Mouse (Mus musculus): Measurements from ENCODE around the gene Lcor. TPM values are rescaled to one million over a fixed set of nuclear protein-coding genes. Genes with fewer than 3 reads are reported as not detected.

The Lcor gene
- polyA plus RNA-seq (2015; fragmentation: Nextera tagmentation; extraction: Ambion mirVana): 13.4 and 16.4 TPM in 2 replicates

DNA sequence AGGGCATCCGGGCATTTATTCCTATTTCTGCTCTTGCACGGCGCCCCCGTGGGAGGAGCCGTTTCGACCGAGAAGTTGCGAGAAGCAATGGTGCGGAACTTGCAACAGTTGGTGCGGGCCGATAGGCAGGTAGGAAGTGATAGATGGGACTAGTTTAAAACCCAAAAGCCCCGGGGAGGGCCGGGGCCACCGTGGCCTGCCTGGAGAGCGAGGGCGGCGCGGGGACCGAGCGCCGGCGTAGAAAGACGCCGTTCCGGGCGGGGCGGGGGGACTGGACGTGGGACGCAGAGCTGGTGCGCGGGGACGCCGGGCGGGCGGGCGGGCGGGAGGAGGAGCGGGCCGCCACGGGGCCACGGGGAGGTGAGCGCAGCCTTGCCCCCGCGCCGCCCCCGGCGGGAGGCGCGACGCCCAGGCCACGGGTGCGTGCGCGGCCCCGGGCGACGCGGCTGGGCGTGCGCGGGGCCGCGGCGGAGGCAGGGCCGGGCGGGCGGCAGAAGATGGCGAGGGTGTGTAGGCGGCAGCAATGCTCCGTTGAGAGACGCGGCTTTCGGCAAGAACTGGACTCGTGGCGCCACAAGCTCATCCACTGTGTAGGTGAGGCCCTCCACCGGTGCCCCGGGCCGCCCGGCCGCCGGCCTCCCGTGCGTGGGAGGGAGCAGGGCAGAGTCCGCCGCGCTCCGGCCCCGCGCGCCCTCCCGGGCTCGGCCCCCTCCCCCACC lies at the start of gene Lcor:
Gene Lcor (plus strand): TSS at position 448 of the 719 bp plus-strand sequence.
- Histone ChIP-seq H3K27me3 (ENCODE audit: insufficient read depth, low read length) (no peaks in the 10 kb centered on the region), H3K4me1 (ENCODE audit: insufficient read depth, low read length) (peaks cover 28% of the 10 kb centered on the region), H3K36me3 (ENCODE audit: insufficient read depth, low read length) (no peaks in the 10 kb centered on the region), H3K4me2 (replicated peaks; ENCODE audit: low read depth, low read length) (peak within 1 kb of the TSS; percentile 68), H3K9me3 (ENCODE audit: low read length) (no peaks in the 10 kb centered on the region), H3K27ac (ENCODE audit: low read length) (peak within 1 kb of the TSS; percentile 99), H3K4me3 (ENCODE audit: low read length) (peak within 1 kb of the TSS; percentile 92), H3K9ac (replicated peaks; ENCODE audit: low read length) (peak within 1 kb of the TSS; percentile 89)
- ATAC-seq (ENCODE audit: low FRiP score, low TSS enrichment): peak; percentile 95
- WGBS: under 1% methylated on average over 56 of the region's 92 CpGs

- Histone ChIP-seq H3K9me3 (ENCODE audit: low read length) (no peaks in the 10 kb centered on the region), H3K36me3 (ENCODE audit: insufficient read depth, low read length) (no peaks in the 10 kb centered on the region), H3K27ac (ENCODE audit: low read length) (no peak overlapping the region), H3K4me3 (ENCODE audit: low read length) (no peak overlapping the region), H3K9ac (replicated peaks; ENCODE audit: low read length) (no peak overlapping the region), H3K27me3 (ENCODE audit: insufficient read depth, low read length) (no peaks in the 10 kb centered on the region), H3K4me1 (ENCODE audit: insufficient read depth, low read length) (no peaks in the 10 kb centered on the region), H3K4me2 (replicated peaks; ENCODE audit: low read depth, low read length) (no peak overlapping the region)
- no peak for ATAC-seq (ENCODE audit: low FRiP score, low TSS enrichment)
- WGBS: 89% methylated on average over 10 of the region's 10 CpGs
Measured at GRCm38 (mm10) chr19:41435366-41435765, 47.1 kb upstream of the Lcor start.

DNA sequence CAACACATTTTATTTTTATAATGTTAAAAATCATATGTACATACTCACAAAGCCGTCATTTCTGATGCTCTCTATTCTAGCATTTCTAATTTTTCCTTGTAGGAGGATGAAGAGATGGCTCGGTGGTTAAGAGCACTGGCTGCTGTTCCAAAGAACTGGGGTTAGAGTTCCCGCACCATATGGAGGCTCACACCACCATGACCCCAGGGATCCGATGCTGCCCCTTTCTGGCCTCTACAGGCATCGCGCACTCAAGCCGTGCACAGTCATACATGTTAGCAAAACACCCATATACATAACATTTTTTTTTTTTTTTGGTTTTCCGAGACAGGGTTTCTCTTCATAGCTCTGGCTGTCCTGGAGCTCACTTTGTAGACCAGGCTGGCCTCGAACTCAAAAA lies 46.0 kb upstream of the Lcor start:
- WGBS: 95% methylated on average over 9 of the region's 9 CpGs
- H3K27ac ChIP-seq (ENCODE audit: low read length): no peak overlapping the region
- no peaks in the 10 kb centered on the region for H3K36me3 ChIP-seq (ENCODE audit: insufficient read depth, low read length)
- H3K9me3 ChIP-seq (ENCODE audit: low read length): no peaks in the 10 kb centered on the region
- H3K9ac ChIP-seq (replicated peaks; ENCODE audit: low read length): no peak overlapping the region
- H3K4me3 ChIP-seq (ENCODE audit: low read length): no peak overlapping the region
- peaks cover 5% of the 10 kb centered on the region; the same call in 1 of the 2 replicates for H3K27me3 ChIP-seq (ENCODE audit: insufficient read depth, low read length)
- no peak overlapping the region for H3K4me2 ChIP-seq (replicated peaks; ENCODE audit: low read depth, low read length)
- no peaks in the 10 kb centered on the region for H3K4me1 ChIP-seq (ENCODE audit: insufficient read depth, low read length)
- no peak for ATAC-seq (ENCODE audit: low FRiP score, low TSS enrichment)

- H3K27me3 ChIP-seq (ENCODE audit: insufficient read depth, low read length): peaks cover 6% of the 10 kb centered on the region; the same call in 1 of the 2 replicates
- no peak for ATAC-seq (ENCODE audit: low FRiP score, low TSS enrichment)
- no peak overlapping the region for H3K4me2 ChIP-seq (replicated peaks; ENCODE audit: low read depth, low read length)
- WGBS: 85% methylated on average over 6 of the region's 6 CpGs
- no peak overlapping the region for H3K4me3 ChIP-seq (ENCODE audit: low read length)
- no peak overlapping the region for H3K27ac ChIP-seq (ENCODE audit: low read length)
- H3K9ac ChIP-seq (replicated peaks; ENCODE audit: low read length): no peak overlapping the region
- no peaks in the 10 kb centered on the region for H3K9me3 ChIP-seq (ENCODE audit: low read length)
- H3K4me1 ChIP-seq (ENCODE audit: insufficient read depth, low read length): no peaks in the 10 kb centered on the region
- no peaks in the 10 kb centered on the region for H3K36me3 ChIP-seq (ENCODE audit: insufficient read depth, low read length)
Measured at GRCm38 (mm10) chr19:41438953-41439352, 43.5 kb upstream of the Lcor start.

GRCm38 (mm10) chr19:41441446-41441845 lies 41.0 kb upstream of the Lcor start:
- Histone ChIP-seq H3K9ac (replicated peaks; ENCODE audit: low read length) (no peak overlapping the region), H3K27ac (ENCODE audit: low read length) (no peak overlapping the region), H3K27me3 (ENCODE audit: insufficient read depth, low read length) (peaks cover 6% of the 10 kb centered on the region; the same call in 1 of the 2 replicates), H3K4me1 (ENCODE audit: insufficient read depth, low read length) (peaks cover 3% of the 10 kb centered on the region; the same call in 1 of the 2 replicates), H3K9me3 (ENCODE audit: low read length) (no peaks in the 10 kb centered on the region), H3K36me3 (ENCODE audit: insufficient read depth, low read length) (no peaks in the 10 kb centered on the region), H3K4me3 (ENCODE audit: low read length) (no peak overlapping the region), H3K4me2 (replicated peaks; ENCODE audit: low read depth, low read length) (no peak overlapping the region)
- WGBS: 8% methylated on average over 3 of the region's 3 CpGs
- ATAC-seq (ENCODE audit: low FRiP score, low TSS enrichment): no peak

GRCm38 (mm10) chr19:41441911-41442607 lies 40.4 kb upstream of the Lcor start:
- peak overlapping the region; percentile 28 for H3K4me2 ChIP-seq (replicated peaks; ENCODE audit: low read depth, low read length)
- H3K27ac ChIP-seq (ENCODE audit: low read length): no peak overlapping the region
- WGBS: 19% methylated on average over 20 of the region's 20 CpGs
- no peaks in the 10 kb centered on the region for H3K9me3 ChIP-seq (ENCODE audit: low read length)
- H3K36me3 ChIP-seq (ENCODE audit: insufficient read depth, low read length): no peaks in the 10 kb centered on the region
- H3K4me1 ChIP-seq (ENCODE audit: insufficient read depth, low read length): peaks cover 3% of the 10 kb centered on the region; the same call in 1 of the 2 replicates
- H3K27me3 ChIP-seq (ENCODE audit: insufficient read depth, low read length): peaks cover 6% of the 10 kb centered on the region; the same call in 1 of the 2 replicates
- ATAC-seq (ENCODE audit: low FRiP score, low TSS enrichment): no peak
- H3K4me3 ChIP-seq (ENCODE audit: low read length): peak overlapping the region; percentile 38
- H3K9ac ChIP-seq (replicated peaks; ENCODE audit: low read length): peak overlapping the region; percentile 41; the same call in 1 of the 2 replicates

GRCm38 (mm10) chr19:41442608-41442969 lies 39.8 kb upstream of the Lcor start:
- no peak for ATAC-seq (ENCODE audit: low FRiP score, low TSS enrichment)
- H3K4me2 ChIP-seq (replicated peaks; ENCODE audit: low read depth, low read length): peak overlapping the region; percentile 28
- H3K4me1 ChIP-seq (ENCODE audit: insufficient read depth, low read length): peaks cover 3% of the 10 kb centered on the region; the same call in 1 of the 2 replicates
- no peaks in the 10 kb centered on the region for H3K9me3 ChIP-seq (ENCODE audit: low read length)
- peak overlapping the region; percentile 38 for H3K4me3 ChIP-seq (ENCODE audit: low read length)
- peaks cover 6% of the 10 kb centered on the region; the same call in 1 of the 2 replicates for H3K27me3 ChIP-seq (ENCODE audit: insufficient read depth, low read length)
- H3K9ac ChIP-seq (replicated peaks; ENCODE audit: low read length): peak overlapping the region; percentile 41; the same call in 1 of the 2 replicates
- 23% methylated on average over 6 of the region's 6 CpGs for WGBS
- no peaks in the 10 kb centered on the region for H3K36me3 ChIP-seq (ENCODE audit: insufficient read depth, low read length)
- H3K27ac ChIP-seq (ENCODE audit: low read length): no peak overlapping the region

GRCm38 (mm10) chr19:41444491-41444890 lies 37.9 kb upstream of the Lcor start:
- peaks cover 3% of the 10 kb centered on the region; the same call in 1 of the 2 replicates for H3K4me1 ChIP-seq (ENCODE audit: insufficient read depth, low read length)
- 65% methylated on average over 8 of the region's 8 CpGs for WGBS
- H3K27ac ChIP-seq (ENCODE audit: low read length): peak overlapping the region; percentile 44; the same call in 1 of the 2 replicates
- H3K9me3 ChIP-seq (ENCODE audit: low read length): no peaks in the 10 kb centered on the region
- ATAC-seq (ENCODE audit: low FRiP score, low TSS enrichment): no peak
- H3K4me3 ChIP-seq (ENCODE audit: low read length): no peak overlapping the region
- H3K27me3 ChIP-seq (ENCODE audit: insufficient read depth, low read length): peaks cover 6% of the 10 kb centered on the region; the same call in 1 of the 2 replicates
- H3K9ac ChIP-seq (replicated peaks; ENCODE audit: low read length): no peak overlapping the region
- H3K36me3 ChIP-seq (ENCODE audit: insufficient read depth, low read length): no peaks in the 10 kb centered on the region
- no peak overlapping the region for H3K4me2 ChIP-seq (replicated peaks; ENCODE audit: low read depth, low read length)

DNA sequence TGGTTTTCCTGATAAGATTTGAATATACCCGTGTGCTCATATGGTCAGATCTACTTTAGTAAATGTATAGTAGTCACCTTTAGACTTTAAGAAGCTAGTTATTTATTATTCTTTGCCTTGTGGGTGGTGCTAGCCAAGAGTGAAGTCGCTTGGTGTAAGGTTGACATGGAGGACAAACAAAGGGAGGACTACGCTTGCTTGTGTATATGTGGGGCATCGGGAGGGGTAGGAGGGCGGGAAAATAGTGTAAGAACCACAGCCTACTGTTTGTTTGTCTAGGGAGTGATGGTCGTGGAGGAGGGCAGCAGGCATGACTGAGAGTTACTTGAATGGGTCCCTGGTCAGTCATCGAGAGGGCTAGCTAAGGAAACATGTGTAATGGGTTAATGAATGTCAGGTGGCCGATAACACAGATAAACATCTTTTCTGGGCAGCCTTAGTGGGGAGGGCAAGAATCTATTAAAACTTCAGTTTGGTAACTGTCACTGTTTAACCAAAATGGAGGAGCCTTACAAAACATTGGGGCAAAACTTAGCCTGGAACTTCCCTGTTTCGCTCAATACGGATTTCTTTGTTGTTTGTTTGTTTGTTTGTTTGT lies 37.3 kb upstream of the Lcor start:
- H3K9me3 ChIP-seq (ENCODE audit: low read length): no peaks in the 10 kb centered on the region
- no peak overlapping the region for H3K9ac ChIP-seq (replicated peaks; ENCODE audit: low read length)
- peaks cover 6% of the 10 kb centered on the region; the same call in 1 of the 2 replicates for H3K27me3 ChIP-seq (ENCODE audit: insufficient read depth, low read length)
- H3K36me3 ChIP-seq (ENCODE audit: insufficient read depth, low read length): no peaks in the 10 kb centered on the region
- no peak overlapping the region for H3K4me2 ChIP-seq (replicated peaks; ENCODE audit: low read depth, low read length)
- H3K27ac ChIP-seq (ENCODE audit: low read length): peak overlapping the region; percentile 44; the same call in 1 of the 2 replicates
- H3K4me1 ChIP-seq (ENCODE audit: insufficient read depth, low read length): peaks cover 3% of the 10 kb centered on the region; the same call in 1 of the 2 replicates
- WGBS: 36% methylated on average over 10 of the region's 10 CpGs
- H3K4me3 ChIP-seq (ENCODE audit: low read length): no peak overlapping the region
- peak; percentile 59; the same call in 1 of the 2 replicates for ATAC-seq (ENCODE audit: low FRiP score, low TSS enrichment)

Data from kidney, embryonic 16.5 days (tissue).